Mouse (Mus musculus) kidney, postnatal 0 days (tissue): ENCODE results near the gene Cdc42bpa. TPM values are rescaled to one million over a fixed set of nuclear protein-coding genes. Genes with fewer than 3 reads are reported as not detected.
A peak's percentile ranks its signal among the peaks of the same experiment; 100 is the strongest.

Experiments used
- ATAC-seq: fragments of 200-750 bp; cut with Nextera tagmentation; replicated peaks from 2 replicates; pipeline ENCODE4 v1.8.0; 2017; ENCODE audit warnings: low read depth, moderate number of reproducible peaks, moderate TSS enrichment, moderate library complexity; ENCODE audit not compliant: low FRiP score
- DNase-seq: peaks from one replicate; pipeline ENCODE4 v3.0.0-alpha.2; 2016; ENCODE audit warnings: low spot score
- H3K27ac ChIP-seq: fragments of 300-500 bp; sonication (generic); 2 replicates; pipeline ENCODE4 v1.5.1; 2014; ENCODE audit warnings: mild to moderate bottlenecking
- H3K27me3 ChIP-seq: fragments of 300-500 bp; sonication (generic); 2 replicates; pipeline ENCODE4 v1.6.1; 2014; ENCODE audit warnings: low read length, mixed read lengths; ENCODE audit not compliant: insufficient read depth
- H3K36me3 ChIP-seq: fragments of 300-500 bp; sonication (generic); 2 replicates; pipeline ENCODE4 v1.6.1; 2014; ENCODE audit warnings: low read length, mixed read lengths; ENCODE audit not compliant: insufficient read depth
- H3K4me1 ChIP-seq: fragments of 300-500 bp; sonication (generic); replicated peaks from 2 replicates; pipeline ENCODE4 v1.6.1; 2014; ENCODE audit warnings: antibody characterized with exemption, low read length, mixed read lengths; ENCODE audit not compliant: insufficient read depth
- H3K4me2 ChIP-seq: fragments of 300-500 bp; sonication (generic); 2 replicates; pipeline ENCODE4 v1.6.1; 2014; ENCODE audit warnings: mild to moderate bottlenecking, low read length, moderate library complexity, mixed read lengths
- H3K4me3 ChIP-seq: fragments of 300-500 bp; sonication (generic); replicated peaks from 2 replicates; pipeline ENCODE4 v1.5.1; 2014; ENCODE audit warnings: low read depth, low read length
- H3K9ac ChIP-seq: fragments of 300-500 bp; sonication (generic); 2 replicates; pipeline ENCODE4 v1.6.1; 2014; ENCODE audit warnings: low read depth, low read length
- H3K9me3 ChIP-seq: fragments of 300-500 bp; sonication (generic); replicated peaks from 2 replicates; pipeline ENCODE4 v1.6.1; 2016; ENCODE audit warnings: low read length, inconsistent platforms, mixed read lengths
- CTCF ChIP-seq: IDR thresholded peaks from 2 replicates; pipeline ENCODE4 v1.5.1; 2016; ENCODE audit warnings: antibody characterized with exemption, low read depth, mild to moderate bottlenecking, moderate library complexity
- WGBS: fragments of 180-500 bp; shearing (Covaris S2); extraction: QIAGEN DNeasy Blood & Tissue Kit; methylation state at CpG from one replicate; pipeline ENCODE4 v1.1.7; 2014; 5-methylcytosine and 5-hydroxymethylcytosine counted together
- polyA plus RNA-seq: library from polyadenylated mRNA; unstranded; fragments of >200 nt; fragmentation: Nextera tagmentation; extraction: Ambion mirVana; gene quantifications from 2 replicates; pipeline ENCODE4 v1.2.1, GENCODE M21; 2015

Gene Cdc42bpa
- polyA plus RNA-seq, 1 experiment from 2014 or later = 15.8 TPM

DNA sequence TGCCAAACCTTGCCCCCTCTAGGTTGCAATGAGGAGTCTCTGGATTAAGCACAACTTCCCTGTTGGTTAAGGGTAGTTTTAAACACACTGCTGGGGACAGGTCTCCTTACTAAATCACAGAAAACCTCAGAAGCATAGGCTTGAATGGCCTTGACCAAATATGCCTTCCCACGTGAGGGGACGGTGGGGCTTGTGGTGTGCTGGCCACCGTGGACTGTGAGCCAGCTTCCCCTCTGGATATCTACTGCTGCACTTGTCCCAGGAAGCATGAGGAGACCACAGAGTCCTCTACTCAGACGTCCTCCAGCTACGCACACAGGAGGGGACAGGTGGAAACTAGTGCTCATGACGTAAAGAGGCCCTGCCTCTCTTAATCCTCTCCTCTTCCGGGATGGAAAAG lies 202.7 kb downstream of the Cdc42bpa start:
- no peak for DNase-seq
- H3K27ac ChIP-seq = no peak overlapping the region
- ATAC-seq = no peak
- peaks cover 27% of the 10 kb centered on the region for H3K36me3 ChIP-seq
- H3K27me3 ChIP-seq = no peaks in the 10 kb centered on the region
- no peaks in the 10 kb centered on the region for H3K4me1 ChIP-seq
- no peaks in the 10 kb centered on the region for H3K9me3 ChIP-seq
- no peak overlapping the region for H3K4me3 ChIP-seq
- no peak overlapping the region for H3K9ac ChIP-seq
- H3K4me2 ChIP-seq = no peak overlapping the region
- WGBS = 82% methylated on average over 7 of the region's 7 CpGs
- no peak for TF ChIP-seq CTCF

DNA sequence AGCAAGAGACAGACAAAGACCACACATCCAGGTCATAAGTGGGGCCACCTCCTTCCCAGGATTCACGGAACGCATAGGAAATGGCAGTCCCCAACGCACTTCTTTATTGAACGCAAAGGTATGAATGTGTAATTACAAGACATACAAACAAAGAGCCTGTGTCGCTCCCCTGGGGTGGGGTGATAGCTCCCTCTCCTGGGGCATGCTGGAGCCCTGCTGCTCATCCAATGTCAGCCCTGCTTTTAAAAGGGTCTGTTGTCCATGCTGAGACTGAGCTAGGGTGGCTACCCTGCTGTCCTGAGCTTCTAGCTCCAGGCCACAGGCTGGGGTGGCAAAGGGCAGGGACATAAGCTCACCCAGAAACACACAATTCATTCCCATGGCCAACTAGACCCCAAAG lies 206.3 kb downstream of the Cdc42bpa start:
- 87% methylated on average over 5 of the region's 5 CpGs for WGBS
- Histone ChIP-seq H3K27ac (no peak overlapping the region), H3K9ac (no peak overlapping the region), H3K4me3 (no peak overlapping the region), H3K36me3 (peaks cover 33% of the 10 kb centered on the region), H3K4me2 (no peak overlapping the region), H3K27me3 (no peaks in the 10 kb centered on the region), H3K4me1 (no peaks in the 10 kb centered on the region), H3K9me3 (no peaks in the 10 kb centered on the region)
- no peak for ATAC-seq
- peak; percentile 29; the same call in 1 of the 2 replicates for TF ChIP-seq CTCF
- no peak for DNase-seq

DNA sequence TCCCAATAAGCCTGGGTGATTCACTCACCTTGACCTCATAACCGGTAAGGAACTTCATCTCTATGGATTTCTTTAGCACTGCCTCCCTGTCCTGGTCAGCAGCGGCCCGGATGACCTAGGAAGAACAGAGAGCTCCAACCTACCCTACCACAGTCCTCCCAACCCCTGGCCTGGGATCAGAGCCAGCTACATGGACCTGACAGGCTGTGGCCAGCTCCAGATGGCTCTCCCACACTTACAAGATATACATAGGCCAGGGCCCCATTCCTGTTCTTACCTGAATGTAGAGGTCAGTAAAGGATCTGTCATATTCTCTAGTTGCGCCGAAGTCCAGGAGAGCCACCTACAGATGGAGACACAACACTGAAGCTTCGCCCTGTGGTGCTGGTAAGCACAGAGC lies 208.0 kb downstream of the Cdc42bpa start:
- H3K36me3 ChIP-seq = peaks cover 17% of the 10 kb centered on the region; the same call in 1 of the 2 replicates
- no peak overlapping the region for H3K9ac ChIP-seq
- no peak overlapping the region for H3K27ac ChIP-seq
- no peak for DNase-seq
- no peaks in the 10 kb centered on the region for H3K4me1 ChIP-seq
- H3K4me2 ChIP-seq = no peak overlapping the region
- TF ChIP-seq CTCF = no peak
- H3K9me3 ChIP-seq = no peaks in the 10 kb centered on the region
- WGBS = 88% methylated on average over 6 of the region's 6 CpGs
- H3K27me3 ChIP-seq = no peaks in the 10 kb centered on the region
- no peak overlapping the region for H3K4me3 ChIP-seq
- no peak for ATAC-seq

DNA sequence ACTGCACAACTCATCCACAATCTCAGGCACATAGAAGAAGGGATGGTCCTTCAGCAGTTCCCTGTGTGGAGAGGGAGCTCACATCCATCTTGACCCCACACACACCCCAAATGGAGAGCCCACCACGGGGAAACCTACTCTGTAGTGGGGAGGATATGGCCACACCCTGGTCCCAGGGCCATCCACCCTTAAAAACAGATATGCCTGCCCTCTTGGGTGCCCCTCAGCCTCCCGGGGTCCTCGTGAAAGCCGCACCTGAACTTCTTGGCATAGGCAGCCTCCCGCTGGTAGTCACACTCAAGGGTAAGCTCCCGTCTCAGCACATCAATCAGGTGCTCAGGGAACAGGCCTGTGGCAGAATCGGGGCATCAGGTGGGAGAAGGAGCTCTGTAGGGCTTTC lies 208.9 kb downstream of the Cdc42bpa start:
- DNase-seq (no peak), ATAC-seq (no peak)
- Histone ChIP-seq H3K4me3 (no peak overlapping the region), H3K27ac (no peak overlapping the region), H3K9me3 (no peaks in the 10 kb centered on the region), H3K4me1 (no peaks in the 10 kb centered on the region), H3K4me2 (no peak overlapping the region), H3K9ac (no peak overlapping the region), H3K36me3 (peaks cover 17% of the 10 kb centered on the region; the same call in 1 of the 2 replicates), H3K27me3 (no peaks in the 10 kb centered on the region)
- WGBS = 88% methylated on average over 7 of the region's 7 CpGs
- TF ChIP-seq CTCF = no peak

DNA sequence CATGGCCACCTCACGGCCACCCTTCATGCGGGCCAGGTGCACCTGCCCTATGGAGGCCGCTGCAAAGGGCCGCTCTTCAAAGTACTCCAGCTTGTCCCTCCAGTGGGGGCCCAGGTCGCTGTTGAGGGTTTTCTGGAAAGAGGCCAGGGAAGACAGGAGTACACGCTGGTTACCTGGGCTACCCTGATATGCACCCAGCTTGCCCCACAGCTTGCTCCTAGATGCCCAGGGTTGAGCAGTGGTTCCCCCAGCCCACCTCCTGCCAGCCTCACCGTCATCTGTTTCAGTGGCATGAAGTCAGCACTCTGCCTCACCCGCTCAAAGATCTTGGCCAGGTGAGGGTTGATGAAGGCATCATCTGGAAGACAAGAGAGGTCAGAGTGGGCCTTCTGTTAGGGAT lies 209.8 kb downstream of the Cdc42bpa start:
- no peaks in the 10 kb centered on the region for H3K4me1 ChIP-seq
- no peaks in the 10 kb centered on the region for H3K27me3 ChIP-seq
- H3K4me2 ChIP-seq = no peak overlapping the region
- H3K9ac ChIP-seq = no peak overlapping the region
- no peak for ATAC-seq
- peaks cover 17% of the 10 kb centered on the region; the same call in 1 of the 2 replicates for H3K36me3 ChIP-seq
- DNase-seq = no peak
- no peak overlapping the region for H3K27ac ChIP-seq
- TF ChIP-seq CTCF = no peak
- no peak overlapping the region for H3K4me3 ChIP-seq
- 90% methylated on average over 8 of the region's 8 CpGs for WGBS
- no peaks in the 10 kb centered on the region for H3K9me3 ChIP-seq

DNA sequence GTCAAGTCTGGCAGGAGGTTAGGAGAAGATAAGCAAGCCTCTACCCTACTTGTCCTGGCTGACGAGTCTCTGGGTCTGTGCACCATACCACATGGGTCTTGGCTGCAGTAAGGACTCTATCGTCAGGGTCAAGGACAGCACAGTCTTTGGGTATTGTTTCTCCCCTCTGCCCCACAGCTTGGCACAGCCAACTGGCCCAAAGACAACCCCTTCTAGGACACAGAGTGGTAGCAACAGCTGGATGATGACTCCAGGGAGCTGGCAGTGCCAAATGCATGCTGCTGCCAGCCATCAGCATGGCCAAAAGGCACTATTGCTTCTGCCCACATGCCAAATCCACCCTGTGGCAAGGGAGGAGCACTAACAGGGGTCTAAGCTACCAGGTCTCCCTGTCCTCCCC lies 211.6 kb downstream of the Cdc42bpa start:
- no peak for DNase-seq
- no peak overlapping the region for H3K4me3 ChIP-seq
- WGBS = 81% methylated on average over 2 of the region's 2 CpGs

DNA sequence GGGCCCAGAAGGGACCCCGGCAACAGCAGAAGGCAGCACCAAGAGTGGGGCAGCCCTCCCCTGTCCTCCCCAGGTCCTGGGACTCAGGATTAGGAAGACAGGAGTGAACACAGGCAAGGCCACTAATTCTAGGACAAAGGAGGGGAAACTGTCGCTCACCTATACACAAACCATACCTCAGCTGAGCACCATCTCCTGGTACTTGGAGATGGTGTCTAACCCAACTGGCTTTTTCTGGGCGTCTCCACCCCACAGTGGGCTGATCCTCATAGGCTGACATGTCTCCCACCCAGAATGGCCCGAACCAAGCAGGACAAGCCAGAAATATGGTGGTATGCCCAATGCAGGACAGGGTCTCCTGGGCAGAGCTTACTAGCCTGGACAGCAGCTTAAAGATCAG lies 212.3 kb downstream of the Cdc42bpa start:
- Histone ChIP-seq H3K9me3 (no peaks in the 10 kb centered on the region), H3K27ac (no peak overlapping the region), H3K27me3 (no peaks in the 10 kb centered on the region), H3K4me2 (no peak overlapping the region), H3K36me3 (0 out of 2 replicates have a peak, but pooled peaks cover 9% of the 10 kb centered on the region), H3K9ac (no peak overlapping the region), H3K4me1 (no peaks in the 10 kb centered on the region), H3K4me3 (no peak overlapping the region)
- DNase-seq (no peak), ATAC-seq (no peak)
- TF ChIP-seq CTCF = no peak
- WGBS = 89% methylated on average over 4 of the region's 4 CpGs

More for the DNA sequence above, 211.6 kb downstream of the Cdc42bpa start:
- ATAC-seq = no peak
- H3K4me1 ChIP-seq = no peaks in the 10 kb centered on the region
- H3K27ac ChIP-seq = no peak overlapping the region
- TF ChIP-seq CTCF = no peak
- H3K27me3 ChIP-seq = no peaks in the 10 kb centered on the region
- H3K9me3 ChIP-seq = no peaks in the 10 kb centered on the region
- no peak overlapping the region for H3K4me2 ChIP-seq
- no peak overlapping the region for H3K9ac ChIP-seq
- H3K36me3 ChIP-seq = peaks cover 10% of the 10 kb centered on the region; the same call in 1 of the 2 replicates
